Mouse (Mus musculus): Measurements from ENCODE around the gene Heatr6. TPM values are rescaled to one million over a fixed set of nuclear protein-coding genes. Genes with fewer than 3 reads are reported as not detected.

The Heatr6 gene
- polyA plus RNA-seq, 1 experiment from 2014 or later, result 33.3 TPM

- Histone ChIP-seq H3K27ac (no peak overlapping the region), H3K4me3 (replicated peaks; ENCODE audit: low read length) (no peak overlapping the region), H3K9ac (no peak overlapping the region), H3K4me1 (replicated peaks; ENCODE audit: control insufficient read depth, insufficient read depth, low read length) (no peaks in the 10 kb centered on the region), H3K36me3 (replicated peaks; ENCODE audit: control insufficient read depth, insufficient read depth) (no peaks in the 10 kb centered on the region), H3K27me3 (ENCODE audit: control insufficient read depth, insufficient read depth, low read length) (0 out of 2 replicates have a peak, but pooled peaks cover 4% of the 10 kb centered on the region), H3K9me3 (ENCODE audit: control insufficient read depth, low read length) (no peaks in the 10 kb centered on the region), H3K4me2 (replicated peaks) (no peak overlapping the region)
- ATAC-seq (ENCODE audit: low FRiP score), result no peak
- no peak for DNase-seq (ENCODE audit: low spot score)
- 86% methylated on average over 3 of the region's 3 CpGs for WGBS
Measured at GRCm38 (mm10) chr11:83743525-83743924, 10.0 kb upstream of the Heatr6 start.

- ATAC-seq (ENCODE audit: low FRiP score) (no peak), DNase-seq (ENCODE audit: low spot score) (no peak)
- no peaks in the 10 kb centered on the region for H3K9me3 ChIP-seq (ENCODE audit: control insufficient read depth, low read length)
- H3K27ac ChIP-seq, result no peak overlapping the region
- no peaks in the 10 kb centered on the region for H3K4me1 ChIP-seq (replicated peaks; ENCODE audit: control insufficient read depth, insufficient read depth, low read length)
- H3K27me3 ChIP-seq (ENCODE audit: control insufficient read depth, insufficient read depth, low read length), result peaks cover 18% of the 10 kb centered on the region
- H3K36me3 ChIP-seq (replicated peaks; ENCODE audit: control insufficient read depth, insufficient read depth), result no peaks in the 10 kb centered on the region
- H3K9ac ChIP-seq, result no peak overlapping the region
- WGBS, result 83% methylated on average over 4 of the region's 4 CpGs
- H3K4me2 ChIP-seq (replicated peaks), result no peak overlapping the region
- H3K4me3 ChIP-seq (replicated peaks; ENCODE audit: low read length), result no peak overlapping the region
Measured at GRCm38 (mm10) chr11:83746152-83746551, 7.3 kb upstream of the Heatr6 start.

GRCm38 (mm10) chr11:83746681-83747080, 6.8 kb upstream of the Heatr6 start, which contains the start of gene Wfdc21:
Wfdc21 (plus strand) TSS chr11:83746940.
- ATAC-seq (ENCODE audit: low FRiP score), result no peak
- no peak within 1 kb of the TSS for H3K27ac ChIP-seq
- H3K27me3 ChIP-seq (ENCODE audit: control insufficient read depth, insufficient read depth, low read length), result peaks cover 23% of the 10 kb centered on the region
- no peak within 1 kb of the TSS for H3K4me3 ChIP-seq (replicated peaks; ENCODE audit: low read length)
- no peak within 1 kb of the TSS for H3K4me2 ChIP-seq (replicated peaks)
- 83% methylated on average over 5 of the region's 5 CpGs for WGBS
- no peaks in the 10 kb centered on the region for H3K9me3 ChIP-seq (ENCODE audit: control insufficient read depth, low read length)
- no peak for DNase-seq (ENCODE audit: low spot score)
- no peaks in the 10 kb centered on the region for H3K36me3 ChIP-seq (replicated peaks; ENCODE audit: control insufficient read depth, insufficient read depth)
- no peak within 1 kb of the TSS for H3K9ac ChIP-seq
- H3K4me1 ChIP-seq (replicated peaks; ENCODE audit: control insufficient read depth, insufficient read depth, low read length), result no peaks in the 10 kb centered on the region

- H3K27me3 ChIP-seq (ENCODE audit: control insufficient read depth, insufficient read depth, low read length), result peaks cover 33% of the 10 kb centered on the region
- DNase-seq (ENCODE audit: low spot score) (no peak), ATAC-seq (ENCODE audit: low FRiP score) (no peak)
- H3K36me3 ChIP-seq (replicated peaks; ENCODE audit: control insufficient read depth, insufficient read depth), result no peaks in the 10 kb centered on the region
- no peak overlapping the region for H3K4me2 ChIP-seq (replicated peaks)
- 76% methylated on average over 6 of the region's 6 CpGs for WGBS
- no peaks in the 10 kb centered on the region for H3K4me1 ChIP-seq (replicated peaks; ENCODE audit: control insufficient read depth, insufficient read depth, low read length)
- no peak overlapping the region for H3K4me3 ChIP-seq (replicated peaks; ENCODE audit: low read length)
- no peak overlapping the region for H3K9ac ChIP-seq
- H3K27ac ChIP-seq, result no peak overlapping the region
- H3K9me3 ChIP-seq (ENCODE audit: control insufficient read depth, low read length), result no peaks in the 10 kb centered on the region
Measured at GRCm38 (mm10) chr11:83747376-83748265, 5.9 kb upstream of the Heatr6 start.

GRCm38 (mm10) chr11:83754227-83754626, 731 bp downstream of the Heatr6 start:
- no peaks in the 10 kb centered on the region for H3K9me3 ChIP-seq (ENCODE audit: control insufficient read depth, low read length)
- ATAC-seq (ENCODE audit: low FRiP score) (no peak; the same call in 1 of the 2 replicates), DNase-seq (ENCODE audit: low spot score) (no peak)
- H3K27me3 ChIP-seq (ENCODE audit: control insufficient read depth, insufficient read depth, low read length), result peaks cover 22% of the 10 kb centered on the region
- peak overlapping the region; percentile 83 for H3K27ac ChIP-seq
- 6% methylated on average over 8 of the region's 8 CpGs for WGBS
- peaks cover 15% of the 10 kb centered on the region for H3K4me1 ChIP-seq (replicated peaks; ENCODE audit: control insufficient read depth, insufficient read depth, low read length)
- H3K4me2 ChIP-seq (replicated peaks), result peak overlapping the region; percentile 73
- peak overlapping the region; percentile 59 for H3K4me3 ChIP-seq (replicated peaks; ENCODE audit: low read length)
- peak overlapping the region; percentile 79 for H3K9ac ChIP-seq
- H3K36me3 ChIP-seq (replicated peaks; ENCODE audit: control insufficient read depth, insufficient read depth), result peaks cover 37% of the 10 kb centered on the region

GRCm38 (mm10) chr11:83767306-83767705, 13.8 kb downstream of the Heatr6 start:
- peaks cover 99% of the 10 kb centered on the region for H3K36me3 ChIP-seq (replicated peaks; ENCODE audit: control insufficient read depth, insufficient read depth)
- H3K4me3 ChIP-seq (replicated peaks; ENCODE audit: low read length), result no peak overlapping the region
- H3K27ac ChIP-seq, result no peak overlapping the region
- H3K9me3 ChIP-seq (ENCODE audit: control insufficient read depth, low read length), result no peaks in the 10 kb centered on the region
- H3K4me2 ChIP-seq (replicated peaks), result no peak overlapping the region
- WGBS, result 93% methylated on average over 9 of the region's 9 CpGs
- H3K27me3 ChIP-seq (ENCODE audit: control insufficient read depth, insufficient read depth, low read length), result no peaks in the 10 kb centered on the region
- DNase-seq (ENCODE audit: low spot score) (no peak), ATAC-seq (ENCODE audit: low FRiP score) (no peak)
- no peak overlapping the region for H3K9ac ChIP-seq
- H3K4me1 ChIP-seq (replicated peaks; ENCODE audit: control insufficient read depth, insufficient read depth, low read length), result no peaks in the 10 kb centered on the region

GRCm38 (mm10) chr11:83768976-83769375, 15.5 kb downstream of the Heatr6 start:
- Histone ChIP-seq H3K36me3 (replicated peaks; ENCODE audit: control insufficient read depth, insufficient read depth) (peaks cover 99% of the 10 kb centered on the region), H3K4me2 (replicated peaks) (no peak overlapping the region), H3K9ac (no peak overlapping the region), H3K4me3 (replicated peaks; ENCODE audit: low read length) (no peak overlapping the region), H3K9me3 (ENCODE audit: control insufficient read depth, low read length) (no peaks in the 10 kb centered on the region), H3K4me1 (replicated peaks; ENCODE audit: control insufficient read depth, insufficient read depth, low read length) (no peaks in the 10 kb centered on the region), H3K27me3 (ENCODE audit: control insufficient read depth, insufficient read depth, low read length) (no peaks in the 10 kb centered on the region), H3K27ac (no peak overlapping the region)
- WGBS, result 96% methylated on average over 4 of the region's 4 CpGs
- ATAC-seq (ENCODE audit: low FRiP score), result no peak
- no peak for DNase-seq (ENCODE audit: low spot score)

GRCm38 (mm10) chr11:83771014-83771413, 17.5 kb downstream of the Heatr6 start:
- Histone ChIP-seq H3K4me2 (replicated peaks) (no peak overlapping the region), H3K4me3 (replicated peaks; ENCODE audit: low read length) (no peak overlapping the region), H3K9ac (no peak overlapping the region), H3K9me3 (ENCODE audit: control insufficient read depth, low read length) (no peaks in the 10 kb centered on the region), H3K27ac (no peak overlapping the region), H3K4me1 (replicated peaks; ENCODE audit: control insufficient read depth, insufficient read depth, low read length) (no peaks in the 10 kb centered on the region), H3K36me3 (replicated peaks; ENCODE audit: control insufficient read depth, insufficient read depth) (peaks cover 97% of the 10 kb centered on the region), H3K27me3 (ENCODE audit: control insufficient read depth, insufficient read depth, low read length) (no peaks in the 10 kb centered on the region)
- DNase-seq (ENCODE audit: low spot score) (no peak), ATAC-seq (ENCODE audit: low FRiP score) (no peak)
- WGBS, result 92% methylated on average over 7 of the region's 7 CpGs

GRCm38 (mm10) chr11:83772341-83772740, 18.8 kb downstream of the Heatr6 start:
- Histone ChIP-seq H3K4me1 (replicated peaks; ENCODE audit: control insufficient read depth, insufficient read depth, low read length) (no peaks in the 10 kb centered on the region), H3K36me3 (replicated peaks; ENCODE audit: control insufficient read depth, insufficient read depth) (peaks cover 97% of the 10 kb centered on the region), H3K9me3 (ENCODE audit: control insufficient read depth, low read length) (no peaks in the 10 kb centered on the region), H3K9ac (no peak overlapping the region), H3K4me2 (replicated peaks) (no peak overlapping the region), H3K4me3 (replicated peaks; ENCODE audit: low read length) (no peak overlapping the region), H3K27me3 (ENCODE audit: control insufficient read depth, insufficient read depth, low read length) (no peaks in the 10 kb centered on the region), H3K27ac (no peak overlapping the region)
- WGBS, result 96% methylated on average over 6 of the region's 6 CpGs
- DNase-seq (ENCODE audit: low spot score), result no peak
- ATAC-seq (ENCODE audit: low FRiP score), result no peak

Measured in hindbrain, embryonic 14.5 days (tissue).